Comparison of ENCODE assay signal across 36 mouse cellular contexts in genomic region chr9:8868511-8868910, GRCm38 (mm10). TPM values are rescaled to one million over a fixed set of nuclear protein-coding genes. Genes with fewer than 3 reads are reported as not detected.
"Had no signal": no experiment of that assay in that cellular context is flagged by ENCODE, and none has a peak within 500 bp of the region (broad histone marks: within the 10 kb centered on the region; RNA-seq: fewer than 3 reads in every experiment).

No protein-coding gene starts in this region.

- H3K9ac ChIP-seq: heart, embryonic 12.5 days; heart, embryonic 13.5 days; heart, embryonic 15.5 days; hindbrain, embryonic 12.5 days; hindbrain, embryonic 13.5 days; hindbrain, embryonic 14.5 days; hindbrain, embryonic 15.5 days; intestine, embryonic 15.5 days; kidney, embryonic 15.5 days had no signal

- ATAC-seq: hindbrain, embryonic 16.5 days; hindbrain, postnatal 0 days; inflammation-experienced regulatory T-cells, adult 6 months; intestine, embryonic 15.5 days; intestine, embryonic 16.5 days; intestine, postnatal 0 days had no signal

- H3K36me3 ChIP-seq: heart, embryonic 10.5 days; heart, embryonic 12.5 days; heart, embryonic 13.5 days; heart, embryonic 15.5 days; hindbrain, embryonic 10.5 days; hindbrain, embryonic 12.5 days; hindbrain, embryonic 13.5 days; hindbrain, embryonic 15.5 days; intestine, embryonic 15.5 days; kidney, embryonic 15.5 days had no signal

- DNase-seq: heart, adult 2 months; heart, postnatal 10 days; heart, postnatal 14 days; heart, postnatal 36 days; heart, postnatal 4 days; kidney, adult 11 months; kidney, adult 18-20 months; kidney, adult 2 months; kidney, adult 8-10 months; kidney, adult 9 months; kidney, postnatal 10 days; kidney, postnatal 14 days; kidney, postnatal 25 days; kidney, postnatal 36 days; kidney, postnatal 4 days; layer of hippocampus, adult 9-11 months had no signal

- H3K4me2 ChIP-seq: heart, embryonic 11.5 days; heart, embryonic 12.5 days; heart, embryonic 13.5 days; heart, embryonic 15.5 days; hindbrain, embryonic 12.5 days; hindbrain, embryonic 13.5 days; hindbrain, embryonic 14.5 days; hindbrain, embryonic 15.5 days; intestine, embryonic 15.5 days; kidney, embryonic 15.5 days had no signal

- H3K4me3 ChIP-seq: heart, adult 2 months; heart, embryonic 10.5 days; heart, embryonic 12.5 days; heart, embryonic 13.5 days; heart, embryonic 15.5 days; hindbrain, embryonic 10.5 days; hindbrain, embryonic 12.5 days; hindbrain, embryonic 13.5 days; hindbrain, embryonic 15.5 days; intestine, embryonic 15.5 days; kidney, embryonic 15.5 days; layer of hippocampus, adult 2 months had no signal

- H3K9me3 ChIP-seq: heart, embryonic 10.5 days; heart, embryonic 12.5 days; heart, embryonic 13.5 days; heart, embryonic 15.5 days; hindbrain, embryonic 10.5 days; hindbrain, embryonic 12.5 days; hindbrain, embryonic 13.5 days; hindbrain, embryonic 15.5 days; intestine, embryonic 15.5 days; kidney, embryonic 15.5 days had no signal

- H3K27me3 ChIP-seq: heart, embryonic 12.5 days; heart, embryonic 13.5 days; heart, embryonic 15.5 days; hindbrain, embryonic 12.5 days; hindbrain, embryonic 13.5 days; hindbrain, embryonic 15.5 days; intestine, embryonic 15.5 days; kidney, embryonic 15.5 days had no signal

- H3K27ac ChIP-seq: heart, adult 2 months; heart, embryonic 10.5 days; heart, embryonic 13.5 days; heart, embryonic 15.5 days; hindbrain, embryonic 10.5 days; hindbrain, embryonic 12.5 days; hindbrain, embryonic 13.5 days; hindbrain, embryonic 14.5 days; hindbrain, embryonic 15.5 days; hindbrain, postnatal 0 days; intestine, embryonic 15.5 days; kidney, embryonic 15.5 days; kidney, postnatal 0 days; layer of hippocampus, adult 2 months had no signal

- H3K4me1 ChIP-seq: heart, embryonic 10.5 days; heart, embryonic 12.5 days; heart, embryonic 13.5 days; heart, embryonic 15.5 days; hindbrain, embryonic 10.5 days; hindbrain, embryonic 12.5 days; hindbrain, embryonic 13.5 days; hindbrain, embryonic 15.5 days; intestine, embryonic 15.5 days; kidney, embryonic 15.5 days had no signal

RNA-seq across cellular contexts. Expression of gene Pgr, which starts 31.1 kb away (rescaled TPM):
- total RNA-seq: heart, postnatal 14 days; heart, postnatal 25 days; heart, postnatal 36 days; heart, postnatal 4 days had no signal
- polyA plus RNA-seq: heart, embryonic 11.5 days; inflammation-experienced regulatory T-cells, adult 6 months had no signal
